ENCODE assay signal across 10 mouse cellular contexts in the genomic region with DNA sequence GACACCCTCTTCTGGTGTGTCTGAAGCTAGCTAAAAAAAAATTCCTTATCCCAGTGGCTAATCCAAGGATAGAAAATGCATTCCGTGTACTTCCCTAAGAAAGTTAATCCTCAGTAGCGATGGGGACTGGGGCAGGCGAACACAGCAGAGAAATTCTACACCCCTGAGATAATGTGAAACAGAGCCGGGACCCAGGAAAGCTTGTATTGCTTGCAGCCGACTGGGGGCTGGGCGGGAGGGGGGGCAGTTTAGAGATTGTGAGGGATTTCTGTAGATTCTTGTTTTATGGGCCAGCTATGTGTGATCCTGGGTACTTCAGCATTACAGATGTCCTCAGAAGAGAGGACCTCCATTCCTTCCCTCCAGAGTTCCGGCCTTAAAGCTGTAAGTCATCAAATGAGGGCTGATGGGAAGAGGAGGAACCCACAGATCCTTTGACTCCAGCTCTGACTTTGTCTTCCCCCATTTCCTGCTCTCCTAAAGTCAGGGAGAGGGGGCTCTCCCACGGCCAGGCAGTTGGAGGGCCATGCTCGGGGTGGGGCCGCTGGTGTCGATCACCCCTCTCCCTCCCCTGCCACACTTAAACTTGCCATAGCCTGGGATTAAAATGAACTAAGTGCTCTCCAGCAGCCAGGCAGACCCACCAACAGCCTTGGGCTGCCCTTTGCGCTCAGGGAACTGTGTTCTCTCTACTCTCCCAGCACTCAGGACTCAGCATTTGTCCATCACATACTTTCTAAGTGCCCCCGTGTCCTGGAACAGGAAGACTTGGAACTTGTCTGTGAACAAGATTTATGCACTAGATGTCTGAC. TPM values are rescaled to one million over a fixed set of nuclear protein-coding genes. Genes with fewer than 3 reads are reported as not detected.
DNase-seq lines count a peak whose midpoint lies in the region; ATAC-seq and TF ChIP-seq lines count a peak whose summit lies in the region.
"Had no signal": no experiment of that assay in that cellular context is flagged by ENCODE, and none has a peak within 500 bp of the region (broad histone marks: within the 10 kb centered on the region; RNA-seq: fewer than 3 reads in every experiment).

No protein-coding gene starts in this region.

- no peak overlapping the region for H3K4me2 ChIP-seq in hindbrain, postnatal 0 days (ENCODE audit: low read depth, low read length)
- H3K4me2 ChIP-seq in lung, postnatal 0 days (replicated peaks; ENCODE audit: low read depth, low read length), result no peak overlapping the region
- no peak overlapping the region for H3K4me2 ChIP-seq in stomach, embryonic 16.5 days (ENCODE audit: low read depth, low read length)
- H3K4me2 ChIP-seq: liver, embryonic 15.5 days had no signal

- no peak overlapping the region for H3K9ac ChIP-seq in hindbrain, postnatal 0 days (replicated peaks; ENCODE audit: low read length)
- 0 out of 2 replicates have a peak overlapping the region, but pooled peaks have one; percentile 19 for H3K9ac ChIP-seq in lung, postnatal 0 days (replicated peaks; ENCODE audit: low read depth)
- peak overlapping the region; percentile 22 for H3K9ac ChIP-seq in stomach, embryonic 16.5 days (ENCODE audit: low read length)
- H3K9ac ChIP-seq: liver, embryonic 15.5 days had no signal

- 68% methylated on average over 13 of the region's 13 CpGs for whole genome bisulfite sequencing in hindbrain, embryonic 10.5 days
- WGBS in hindbrain, postnatal 0 days, result 82% methylated on average over 13 of the region's 13 CpGs
- WGBS in lung, postnatal 0 days, result 51% methylated on average over 13 of the region's 13 CpGs
- WGBS in limb, embryonic 10.5 days, result 13% methylated on average over 13 of the region's 13 CpGs
- WGBS in stomach, embryonic 16.5 days, result 35% methylated on average over 13 of the region's 13 CpGs

- peaks cover 77% of the 10 kb centered on the region for H3K4me1 ChIP-seq in hindbrain, embryonic 10.5 days (replicated peaks)
- H3K4me1 ChIP-seq in hindbrain, postnatal 0 days (ENCODE audit: insufficient read depth, low read length), result peaks cover 13% of the 10 kb centered on the region
- H3K4me1 ChIP-seq in lung, postnatal 0 days (ENCODE audit: insufficient read depth, low read depth, low read length), result peaks cover 9% of the 10 kb centered on the region; the same call in 1 of the 2 replicates
- peaks cover 91% of the 10 kb centered on the region for H3K4me1 ChIP-seq in limb, embryonic 10.5 days
- peaks cover 65% of the 10 kb centered on the region for H3K4me1 ChIP-seq in stomach, embryonic 16.5 days (ENCODE audit: control insufficient read depth, insufficient read depth, low read length)
- H3K4me1 ChIP-seq: liver, embryonic 15.5 days had no signal

- no peaks in the 10 kb centered on the region for H3K9me3 ChIP-seq in hindbrain, embryonic 10.5 days
- H3K9me3 ChIP-seq in hindbrain, postnatal 0 days (ENCODE audit: low read length), result no peaks in the 10 kb centered on the region
- H3K9me3 ChIP-seq in lung, postnatal 0 days (ENCODE audit: low read length), result no peaks in the 10 kb centered on the region
- H3K9me3 ChIP-seq in limb, embryonic 10.5 days (replicated peaks), result no peaks in the 10 kb centered on the region
- no peaks in the 10 kb centered on the region for H3K9me3 ChIP-seq in stomach, embryonic 16.5 days (replicated peaks; ENCODE audit: control insufficient read depth, low read length)
- H3K9me3 ChIP-seq: liver, embryonic 15.5 days had no signal

- H3K36me3 ChIP-seq in hindbrain, embryonic 10.5 days, result no peaks in the 10 kb centered on the region
- H3K36me3 ChIP-seq in hindbrain, postnatal 0 days (ENCODE audit: insufficient read depth, low read length), result no peaks in the 10 kb centered on the region
- no peaks in the 10 kb centered on the region for H3K36me3 ChIP-seq in lung, postnatal 0 days (ENCODE audit: insufficient read depth, low read length)
- H3K36me3 ChIP-seq in limb, embryonic 10.5 days, result 0 out of 2 replicates have a peak, but pooled peaks cover 5% of the 10 kb centered on the region
- no peaks in the 10 kb centered on the region for H3K36me3 ChIP-seq in stomach, embryonic 16.5 days (ENCODE audit: control insufficient read depth, insufficient read depth, low read length)
- H3K36me3 ChIP-seq: liver, embryonic 15.5 days had no signal

- H3K27ac ChIP-seq in hindbrain, embryonic 10.5 days, result peak overlapping the region; percentile 74
- no peak overlapping the region for H3K27ac ChIP-seq in hindbrain, postnatal 0 days
- H3K27ac ChIP-seq in lung, postnatal 0 days (ENCODE audit: low read length), result no peak overlapping the region
- H3K27ac ChIP-seq in limb, embryonic 10.5 days, result peak overlapping the region; percentile 93
- H3K27ac ChIP-seq in stomach, embryonic 16.5 days (ENCODE audit: low read length), result peak overlapping the region; percentile 73
- H3K27ac ChIP-seq: liver, embryonic 15.5 days had no signal

- DNase-seq in hindbrain, embryonic 10.5 days (ENCODE audit: low spot score), result no peak
- DNase-seq in hindbrain, postnatal 0 days (ENCODE audit: low spot score), result no peak
- DNase-seq in lung, postnatal 0 days (ENCODE audit: low spot score), result no peak
- no peak for DNase-seq in lung, postnatal 10 days
- peak; percentile 61 for DNase-seq in limb, embryonic 10.5 days (ENCODE audit: low spot score)
- DNase-seq in adrenal gland, postnatal 4 days (ENCODE audit: low spot score in 2 of 2), result no peak
- DNase-seq in thymus, postnatal 10 days (ENCODE audit: low spot score in 2 of 2), result no peak

- H3K4me3 ChIP-seq in hindbrain, embryonic 10.5 days, result no peak overlapping the region
- H3K4me3 ChIP-seq in hindbrain, postnatal 0 days (ENCODE audit: low read length), result no peak overlapping the region
- no peak overlapping the region for H3K4me3 ChIP-seq in lung, postnatal 0 days (ENCODE audit: low read depth, low read length)
- peak overlapping the region; percentile 27 for H3K4me3 ChIP-seq in limb, embryonic 10.5 days
- H3K4me3 ChIP-seq in stomach, embryonic 16.5 days (replicated peaks; ENCODE audit: low read length), result no peak overlapping the region
- H3K4me3 ChIP-seq: erythroblast, embryonic 14.5 days; liver, embryonic 15.5 days had no signal

- no peak for TF ChIP-seq EP300 in lung, postnatal 0 days (IDR thresholded peaks at IDR 0.05)

- no peak for TF ChIP-seq CTCF in hindbrain, postnatal 0 days (IDR thresholded peaks at IDR 0.05; ENCODE audit: low read depth)
- TF ChIP-seq CTCF in lung, postnatal 0 days (IDR thresholded peaks at IDR 0.05), result no peak

- no peaks in the 10 kb centered on the region for H3K27me3 ChIP-seq in hindbrain, embryonic 10.5 days (ENCODE audit: insufficient read depth, poor library complexity, severe bottlenecking)
- H3K27me3 ChIP-seq in hindbrain, postnatal 0 days (ENCODE audit: insufficient read depth, low read length), result no peaks in the 10 kb centered on the region
- H3K27me3 ChIP-seq in lung, postnatal 0 days (replicated peaks; ENCODE audit: insufficient read depth, low read length), result no peaks in the 10 kb centered on the region
- no peaks in the 10 kb centered on the region for H3K27me3 ChIP-seq in limb, embryonic 10.5 days (ENCODE audit: low read depth, poor library complexity, severe bottlenecking)
- H3K27me3 ChIP-seq in stomach, embryonic 16.5 days (ENCODE audit: control insufficient read depth, insufficient read depth, low read length), result no peaks in the 10 kb centered on the region
- H3K27me3 ChIP-seq: liver, embryonic 15.5 days had no signal

- no peak for ATAC-seq in hindbrain, postnatal 0 days
- no peak for ATAC-seq in lung, postnatal 0 days
- ATAC-seq in stomach, embryonic 16.5 days (ENCODE audit: insufficient read depth, low FRiP score), result peak; percentile 38

RNA-seq across cellular contexts. Expression of a gene that starts 27.7 kb away (rescaled TPM):
- polyA plus RNA-seq in hindbrain, embryonic 10.5 days (2016; fragmentation: Nextera tagmentation; extraction: Ambion mirVana), result 16.1 and 16.6 TPM in 2 replicates
- 56.0 and 66.4 TPM in 2 replicates for total RNA-seq in hindbrain, postnatal 0 days (2014; rRNA removed)
- polyA plus RNA-seq in hindbrain, postnatal 0 days (2015; fragmentation: Nextera tagmentation; extraction: Ambion mirVana), result 12.7 and 13.7 TPM in 2 replicates
- 25.7 and 27.8 TPM in 2 replicates for polyA plus RNA-seq in lung, postnatal 0 days (2015; fragmentation: Nextera tagmentation; extraction: Ambion mirVana)
- polyA plus RNA-seq in limb, embryonic 10.5 days (2016; fragmentation: Nextera tagmentation; extraction: Ambion mirVana), result 43.1 and 44.9 TPM in 2 replicates
- polyA plus RNA-seq in stomach, embryonic 16.5 days (2015; fragmentation: Nextera tagmentation; extraction: Ambion mirVana), result 14.2 and 14.5 TPM in 2 replicates
- total RNA-seq in adrenal gland, postnatal 4 days (2021), result 10 to 100 TPM; 25.0 to 25.8 TPM

RNA-seq across cellular contexts. Expression of a gene that starts 59.8 kb away (rescaled TPM):
- 36.7 and 41.8 TPM in 2 replicates for polyA plus RNA-seq in hindbrain, embryonic 10.5 days (2016; fragmentation: Nextera tagmentation; extraction: Ambion mirVana)
- total RNA-seq in hindbrain, postnatal 0 days (2014; rRNA removed), result 9.3 and 9.8 TPM in 2 replicates
- 9.2 and 10.8 TPM in 2 replicates for polyA plus RNA-seq in hindbrain, postnatal 0 days (2015; fragmentation: Nextera tagmentation; extraction: Ambion mirVana)
- 9.7 and 9.9 TPM in 2 replicates for polyA plus RNA-seq in lung, postnatal 0 days (2015; fragmentation: Nextera tagmentation; extraction: Ambion mirVana)
- polyA plus RNA-seq in limb, embryonic 10.5 days (2016; fragmentation: Nextera tagmentation; extraction: Ambion mirVana), result 42.9 and 43.9 TPM in 2 replicates
- 22.2 and 24.5 TPM in 2 replicates for polyA plus RNA-seq in stomach, embryonic 16.5 days (2015; fragmentation: Nextera tagmentation; extraction: Ambion mirVana)
- 10 to 100 TPM; 11.3 to 11.6 TPM for total RNA-seq in adrenal gland, postnatal 4 days (2021)

Comparison
In these comparisons a context has a peak if more than half of its experiments do, and no peak if none do; other contexts are left out.
1. H3K27ac ChIP-seq: peak in hindbrain, embryonic 10.5 days (single experiment), limb, embryonic 10.5 days (single experiment) and stomach, embryonic 16.5 days (single experiment); none in hindbrain, postnatal 0 days (single experiment) and lung, postnatal 0 days (single experiment).